Mouse (Mus musculus) forebrain, embryonic 10.5 days (tissue): ENCODE measurements around the gene Usp34. TPM values are rescaled to one million over a fixed set of nuclear protein-coding genes. Genes with fewer than 3 reads are reported as not detected.
"Not testable (repeated sequence)": the region's sequence is repeated elsewhere in the genome, so short reads cannot be mapped to it uniquely, and the experiment has no call there.

Experiments used
- DNase-seq: peaks from one replicate; pipeline ENCODE4 v3.0.0-alpha.2; 2017; ENCODE audit warnings: low spot score; ENCODE audit errors: extremely low spot score
- H3K27ac ChIP-seq: fragments of 300-500 bp; sonication (generic); 2 replicates; pipeline ENCODE4 v1.5.1; 2016; ENCODE audit warnings: mild to moderate bottlenecking
- H3K27me3 ChIP-seq: fragments of 300-500 bp; sonication (generic); 2 replicates; pipeline ENCODE4 v1.6.1; 2016; ENCODE audit warnings: mild to moderate bottlenecking; ENCODE audit not compliant: poor library complexity, severe bottlenecking
- H3K36me3 ChIP-seq: fragments of 300-500 bp; sonication (generic); replicated peaks from 2 replicates; pipeline ENCODE4 v1.6.1; 2016; ENCODE audit warnings: mild to moderate bottlenecking, moderate library complexity
- H3K4me1 ChIP-seq: fragments of 300-500 bp; sonication (generic); 2 replicates; pipeline ENCODE4 v1.6.1; 2016
- H3K4me3 ChIP-seq: fragments of 300-500 bp; sonication (generic); 2 replicates; pipeline ENCODE4 v1.5.1; 2016; ENCODE audit warnings: mild to moderate bottlenecking, moderate library complexity
- H3K9me3 ChIP-seq: fragments of 300-500 bp; sonication (generic); 2 replicates; pipeline ENCODE4 v1.6.1; 2016; ENCODE audit warnings: mild to moderate bottlenecking, moderate library complexity
- WGBS: fragments of 180-500 bp; shearing (Covaris S2); methylation state at CpG from one replicate; pipeline ENCODE4 v1.1.7; 2016; 5-methylcytosine and 5-hydroxymethylcytosine counted together
- polyA plus RNA-seq: library from polyadenylated mRNA; unstranded; fragments of >200 nt; fragmentation: Nextera tagmentation; extraction: Ambion mirVana; gene quantifications from 2 replicates; pipeline ENCODE4 v1.2.1, GENCODE M21; 2016

The Usp34 gene
- polyA plus RNA-seq, 1 experiment from 2014 or later: 26.1 TPM

GRCm38 (mm10) chr11:23299910-23300309 is 6.8 kb upstream of the Usp34 start:
- Histone ChIP-seq H3K27me3 (no peaks in the 10 kb centered on the region), H3K36me3 (peaks cover 50% of the 10 kb centered on the region), H3K4me1 (no peaks in the 10 kb centered on the region), H3K9me3 (no peaks in the 10 kb centered on the region), H3K27ac (no peak overlapping the region), H3K4me3 (no peak overlapping the region)
- DNase-seq: no peak
- WGBS: 89% methylated on average over 1 of the region's 1 CpGs

- Histone ChIP-seq H3K27ac (no peak overlapping the region), H3K9me3 (no peaks in the 10 kb centered on the region), H3K36me3 (peaks cover 18% of the 10 kb centered on the region), H3K27me3 (no peaks in the 10 kb centered on the region), H3K4me1 (peaks cover 7% of the 10 kb centered on the region), H3K4me3 (no peak overlapping the region)
- no peak for DNase-seq
- WGBS: 65% methylated on average over 1 of the region's 1 CpGs
Observed at GRCm38 (mm10) chr11:23303126-23303525, 3.6 kb upstream of the Usp34 start.

- not testable (repeated sequence) for DNase-seq, H3K27me3 ChIP-seq, H3K9me3 ChIP-seq
- Histone ChIP-seq H3K4me3 (peak overlapping the region; percentile 90), H3K36me3 (peaks cover 12% of the 10 kb centered on the region), H3K27ac (peak overlapping the region; percentile 98), H3K4me1 (peaks cover 17% of the 10 kb centered on the region)
- WGBS: 35% methylated on average over 10 of the region's 10 CpGs
Observed at GRCm38 (mm10) chr11:23305101-23305672, 1.5 kb upstream of the Usp34 start.

- no peaks in the 10 kb centered on the region for H3K9me3 ChIP-seq
- H3K4me1 ChIP-seq: peaks cover 17% of the 10 kb centered on the region
- H3K36me3 ChIP-seq: peaks cover 14% of the 10 kb centered on the region
- WGBS: under 1% methylated on average over 92 of the region's 98 CpGs
- peak; percentile 95 for DNase-seq
- H3K4me3 ChIP-seq: peak overlapping the region; percentile 90
- peak overlapping the region; percentile 98 for H3K27ac ChIP-seq
- H3K27me3 ChIP-seq: no peaks in the 10 kb centered on the region
Observed at GRCm38 (mm10) chr11:23305673-23306608, 754 bp upstream of the Usp34 start.

GRCm38 (mm10) chr11:23307566-23307920 is 848 bp downstream of the Usp34 start:
- peaks cover 17% of the 10 kb centered on the region for H3K4me1 ChIP-seq
- no peaks in the 10 kb centered on the region for H3K9me3 ChIP-seq
- no peaks in the 10 kb centered on the region for H3K27me3 ChIP-seq
- peak overlapping the region; percentile 90 for H3K4me3 ChIP-seq
- peaks cover 28% of the 10 kb centered on the region for H3K36me3 ChIP-seq
- peak overlapping the region; percentile 98 for H3K27ac ChIP-seq
- no peak for DNase-seq
- 6% methylated on average over 6 of the region's 6 CpGs for WGBS

- WGBS: 97% methylated on average over 1 of the region's 1 CpGs
Observed at GRCm38 (mm10) chr11:23313496-23313895, 6.8 kb downstream of the Usp34 start.

GRCm38 (mm10) chr11:23329413-23329812 is 22.7 kb downstream of the Usp34 start:
- Histone ChIP-seq H3K36me3 (peaks cover 20% of the 10 kb centered on the region), H3K4me3 (no peak overlapping the region), H3K27me3 (no peaks in the 10 kb centered on the region), H3K27ac (no peak overlapping the region), H3K4me1 (no peaks in the 10 kb centered on the region), H3K9me3 (no peaks in the 10 kb centered on the region)
- WGBS: 91% methylated on average over 2 of the region's 2 CpGs
- DNase-seq: no peak

More at GRCm38 (mm10) chr11:23313496-23313895, 6.8 kb downstream of the Usp34 start:
- Histone ChIP-seq H3K4me3 (no peak overlapping the region), H3K27me3 (no peaks in the 10 kb centered on the region), H3K9me3 (no peaks in the 10 kb centered on the region; the same call in 1 of the 2 replicates), H3K4me1 (peaks cover 6% of the 10 kb centered on the region), H3K36me3 (peaks cover 35% of the 10 kb centered on the region), H3K27ac (no peak overlapping the region)
- DNase-seq: no peak

- Histone ChIP-seq H3K4me3 (no peak overlapping the region), H3K36me3 (peaks cover 28% of the 10 kb centered on the region), H3K4me1 (no peaks in the 10 kb centered on the region), H3K9me3 (no peaks in the 10 kb centered on the region), H3K27me3 (no peaks in the 10 kb centered on the region), H3K27ac (no peak overlapping the region)
- DNase-seq: no peak
- WGBS: 75% methylated on average over 3 of the region's 3 CpGs
Observed at GRCm38 (mm10) chr11:23332136-23332535, 25.4 kb downstream of the Usp34 start.

- Histone ChIP-seq H3K4me3 (no peak overlapping the region), H3K27me3 (no peaks in the 10 kb centered on the region), H3K36me3 (peaks cover 34% of the 10 kb centered on the region), H3K27ac (no peak overlapping the region), H3K9me3 (no peaks in the 10 kb centered on the region), H3K4me1 (no peaks in the 10 kb centered on the region)
- DNase-seq: no peak
- 88% methylated on average over 1 of the region's 1 CpGs for WGBS
Observed at GRCm38 (mm10) chr11:23335160-23335559, 28.5 kb downstream of the Usp34 start.

- not testable (repeated sequence) for H3K27me3 ChIP-seq, H3K9me3 ChIP-seq, H3K4me3 ChIP-seq, DNase-seq, H3K27ac ChIP-seq, H3K4me1 ChIP-seq
- H3K36me3 ChIP-seq: peaks cover 69% of the 10 kb centered on the region
- WGBS: 74% methylated on average over 5 of the region's 5 CpGs
Observed at GRCm38 (mm10) chr11:23357226-23357625, 50.5 kb downstream of the Usp34 start.

- H3K4me3 ChIP-seq, H3K27ac ChIP-seq, H3K4me1 ChIP-seq, H3K9me3 ChIP-seq, H3K27me3 ChIP-seq, DNase-seq: not testable (repeated sequence)
- peaks cover 76% of the 10 kb centered on the region for H3K36me3 ChIP-seq
- 87% methylated on average over 1 of the region's 1 CpGs for WGBS
Observed at GRCm38 (mm10) chr11:23359687-23360235, 53.1 kb downstream of the Usp34 start.

GRCm38 (mm10) chr11:23362305-23362704 is 55.6 kb downstream of the Usp34 start:
- Histone ChIP-seq H3K4me1 (no peaks in the 10 kb centered on the region), H3K4me3 (no peak overlapping the region), H3K36me3 (peaks cover 76% of the 10 kb centered on the region), H3K27me3 (no peaks in the 10 kb centered on the region), H3K9me3 (no peaks in the 10 kb centered on the region), H3K27ac (no peak overlapping the region)
- no peak for DNase-seq

- Histone ChIP-seq H3K27ac (no peak overlapping the region), H3K27me3 (no peaks in the 10 kb centered on the region), H3K9me3 (no peaks in the 10 kb centered on the region), H3K36me3 (peaks cover 79% of the 10 kb centered on the region), H3K4me1 (no peaks in the 10 kb centered on the region), H3K4me3 (no peak overlapping the region)
- no peak for DNase-seq
- WGBS: 93% methylated on average over 3 of the region's 3 CpGs
Observed at GRCm38 (mm10) chr11:23364348-23364747, 57.7 kb downstream of the Usp34 start.
